15 mouse cellular contexts compared by ENCODE assay signal in genomic region chr12:110231709-110232600, GRCm38 (mm10). TPM values are rescaled to one million over a fixed set of nuclear protein-coding genes. Genes with fewer than 3 reads are reported as not detected.
DNase-seq lines count a peak whose midpoint lies in the region; ATAC-seq lines count a peak whose summit lies in the region.
"Had no signal": no experiment of that assay in that cellular context is flagged by ENCODE, and none has a peak within 500 bp of the region (broad histone marks: within the 10 kb centered on the region; RNA-seq: fewer than 3 reads in every experiment).

No protein-coding gene starts in this region.

- no peak overlapping the region for H3K9ac ChIP-seq in midbrain, embryonic 11.5 days (ENCODE audit: low read length)
- H3K9ac ChIP-seq in midbrain, embryonic 14.5 days (replicated peaks; ENCODE audit: low read length): no peak overlapping the region
- H3K9ac ChIP-seq: stomach, embryonic 15.5 days had no signal

- 32% methylated on average over 13 of the region's 13 CpGs for WGBS in midbrain, embryonic 11.5 days
- 24% methylated on average over 13 of the region's 13 CpGs for WGBS in midbrain, embryonic 14.5 days
- WGBS in embryonic facial prominence, embryonic 10.5 days: 42% methylated on average over 13 of the region's 13 CpGs
- 31% methylated on average over 13 of the region's 13 CpGs for WGBS in large intestine, adult 2 months

- H3K4me3 ChIP-seq in midbrain, embryonic 11.5 days (ENCODE audit: low read depth, low read length): no peak overlapping the region
- H3K4me3 ChIP-seq in midbrain, embryonic 14.5 days (replicated peaks; ENCODE audit: low read depth, low read length): no peak overlapping the region
- no peak overlapping the region for H3K4me3 ChIP-seq in embryonic facial prominence, embryonic 10.5 days
- H3K4me3 ChIP-seq: stomach, embryonic 15.5 days had no signal

- no peaks in the 10 kb centered on the region for H3K27me3 ChIP-seq in midbrain, embryonic 11.5 days (ENCODE audit: control insufficient read depth, insufficient read depth, low read length)
- no peaks in the 10 kb centered on the region for H3K27me3 ChIP-seq in midbrain, embryonic 14.5 days (ENCODE audit: control insufficient read depth, insufficient read depth, low read length)
- peaks cover 20% of the 10 kb centered on the region for H3K27me3 ChIP-seq in embryonic facial prominence, embryonic 10.5 days (replicated peaks; ENCODE audit: low read depth, poor library complexity, severe bottlenecking)

- no peak overlapping the region for H3K27ac ChIP-seq in midbrain, embryonic 11.5 days (ENCODE audit: low read depth, low read length)
- H3K27ac ChIP-seq in midbrain, embryonic 14.5 days (replicated peaks; ENCODE audit: low read depth, low read length): no peak overlapping the region
- peak overlapping the region; percentile 24; the same call in 1 of the 2 replicates for H3K27ac ChIP-seq in embryonic facial prominence, embryonic 10.5 days (replicated peaks)
- H3K27ac ChIP-seq: stomach, embryonic 15.5 days had no signal

- intact Hi-C loops in left cerebral cortex, postnatal 36 days (cut with DNase I): no loop called here

- ATAC-seq in midbrain, embryonic 11.5 days (ENCODE audit: low FRiP score): no peak
- ATAC-seq in midbrain, embryonic 14.5 days (ENCODE audit: low FRiP score, low TSS enrichment): no peak

- DNase-seq in midbrain, embryonic 11.5 days (ENCODE audit: low spot score, missing footprints): peak; percentile 85
- no peak for DNase-seq in midbrain, embryonic 14.5 days
- DNase-seq in embryonic facial prominence, embryonic 10.5 days (ENCODE audit: low spot score): no peak
- peak; percentile 86 to 87 for DNase-seq in kidney, adult 8-10 months
- peak; percentile 71 for DNase-seq in large intestine, adult 2 months (ENCODE audit: low read depth, low spot score)
- no peak for DNase-seq in Muller cell, postnatal 12 days (ENCODE audit: inconsistent ontology term)
- no peak for DNase-seq in urinary bladder, postnatal 4 days (ENCODE audit: low spot score in 2 of 2)
- DNase-seq in left cerebral cortex, postnatal 36 days (ENCODE audit: low spot score in 2 of 2): no peak
- DNase-seq: adrenal gland, adult 8-10 months had no signal

- H3K36me3 ChIP-seq in midbrain, embryonic 11.5 days (ENCODE audit: control insufficient read depth, insufficient read depth, low read length): no peaks in the 10 kb centered on the region
- no peaks in the 10 kb centered on the region for H3K36me3 ChIP-seq in midbrain, embryonic 14.5 days (ENCODE audit: control insufficient read depth, insufficient read depth, low read length)
- no peaks in the 10 kb centered on the region for H3K36me3 ChIP-seq in embryonic facial prominence, embryonic 10.5 days (replicated peaks)
- H3K36me3 ChIP-seq: stomach, embryonic 15.5 days had no signal

- no peaks in the 10 kb centered on the region for H3K9me3 ChIP-seq in midbrain, embryonic 11.5 days (ENCODE audit: control insufficient read depth, low read length)
- no peaks in the 10 kb centered on the region for H3K9me3 ChIP-seq in midbrain, embryonic 14.5 days (ENCODE audit: control insufficient read depth, low read length)
- no peaks in the 10 kb centered on the region for H3K9me3 ChIP-seq in embryonic facial prominence, embryonic 10.5 days
- H3K9me3 ChIP-seq: stomach, embryonic 15.5 days had no signal

- no peak overlapping the region for H3K4me2 ChIP-seq in midbrain, embryonic 11.5 days
- H3K4me2 ChIP-seq in midbrain, embryonic 14.5 days (ENCODE audit: low read length): no peak overlapping the region
- H3K4me2 ChIP-seq: liver, embryonic 11.5 days; stomach, embryonic 15.5 days had no signal

- peaks cover 8% of the 10 kb centered on the region for H3K4me1 ChIP-seq in midbrain, embryonic 11.5 days (ENCODE audit: control insufficient read depth, insufficient read depth, low read length)
- no peaks in the 10 kb centered on the region for H3K4me1 ChIP-seq in midbrain, embryonic 14.5 days (ENCODE audit: control insufficient read depth, insufficient read depth, low read length)
- H3K4me1 ChIP-seq in embryonic facial prominence, embryonic 10.5 days: peaks cover 32% of the 10 kb centered on the region
- H3K4me1 ChIP-seq: stomach, embryonic 15.5 days had no signal

RNA-seq across cellular contexts. Expression of gene Dio3, which starts 46.9 kb away (rescaled TPM):
- polyA plus RNA-seq in midbrain, embryonic 11.5 days (2014; fragmentation: Nextera tagmentation; extraction: Ambion mirVana): not detected in 2 replicates
- 0.30 and 1.5 TPM in 2 replicates for polyA plus RNA-seq in midbrain, embryonic 14.5 days (2014; fragmentation: Nextera tagmentation; extraction: Ambion mirVana)
- 0.89 and 1.2 TPM in 2 replicates for polyA plus RNA-seq in embryonic facial prominence, embryonic 10.5 days (2016; fragmentation: Nextera tagmentation; extraction: Ambion mirVana)
- polyA plus RNA-seq in large intestine, adult 2 months (2012; rRNA removed): 0.05 TPM in 1 of 2 replicates, not detected in the other
- 1 to 10 TPM; 1.8 to 2.8 TPM for total RNA-seq in left cerebral cortex, postnatal 36 days (2021)
- total RNA-seq: CH12.LX; neutrophil, adult 5-6 weeks had no signal
- polyA plus RNA-seq: heart, embryonic 14.5 days; liver, embryonic 11.5 days; small intestine, adult 2 months had no signal

Comparison
In these comparisons a context has a peak if more than half of its experiments do, and no peak if none do; other contexts are left out.
1. DNase-seq: peak in midbrain, embryonic 11.5 days (single experiment), kidney, adult 8-10 months (2 of 2) and large intestine, adult 2 months (single experiment); none in midbrain, embryonic 14.5 days (single experiment), embryonic facial prominence, embryonic 10.5 days (single experiment), Muller cell, postnatal 12 days (single experiment), urinary bladder, postnatal 4 days (0 of 2) and left cerebral cortex, postnatal 36 days (0 of 2).